Mouse (Mus musculus) left cerebral cortex, postnatal 14 days (tissue): ENCODE data around the gene Taf6l. TPM values are rescaled to one million over a fixed set of nuclear protein-coding genes. Genes with fewer than 3 reads are reported as not detected.
A peak's percentile ranks its signal among the peaks of the same experiment; 100 is the strongest.

Source experiments
- DNase-seq, 2 experiments: peaks; one replicate each; pipeline ENCODE4 v3.0.0; 2021 to 2022; ENCODE audit warnings: low spot score in 2 of 2, mixed read lengths in 1 of 2
- intact Hi-C: fragments of 180-260 bp; cut with DNase I; formaldehyde crosslinking; loops from one replicate; pipeline ENCODE4 v1.15.1; 2025
- long read RNA-seq, 2 experiments: library from polyadenylated mRNA; stranded (forward); transcript quantifications; one replicate each; pipeline ENCODE4 v2.0.0; 2021
- total RNA-seq, 2 experiments: library from RNA; stranded (reverse); gene quantifications; 2 replicates each; pipeline ENCODE4 v1.2.3; 2021

Gene Taf6l
- total RNA-seq, result 10 to 100 TPM; 11.9 to 13.4 TPM
- long read RNA-seq, experiment 1, transcript Taf6l-205 (12 exons, 2,065 nt), result major isoform, 13 of 19 reads
- long read RNA-seq, experiment 1, partial matches to known transcripts, result 1 of 19 reads
- long read RNA-seq, experiment 1, other reads (novel, unspliced or antisense), result 5 of 19 reads
- long read RNA-seq, experiment 2, transcript Taf6l-205 (12 exons, 2,065 nt), result major isoform, 11 of 20 reads
- long read RNA-seq, experiment 2, partial matches to known transcripts, result 2 of 20 reads
- long read RNA-seq, experiment 2, other reads (novel, unspliced or antisense), result 5 of 20 reads

- intact Hi-C loops, result no loop called here
Observed at GRCm38 (mm10) chr19:8786008-8786781, at the start of gene Taf6l. TSS of gene Taf6l (minus strand) at chr19:8786417.

GRCm38 (mm10) chr19:8832971-8833370 lies 46.8 kb upstream of the Taf6l start:
- no peak for DNase-seq
- intact Hi-C loops, result no loop called here

More at GRCm38 (mm10) chr19:8786008-8786781, at the start of gene Taf6l:
- DNase-seq, result peak; percentile 94 to 97

GRCm38 (mm10) chr19:8831262-8831661 lies 45.0 kb upstream of the Taf6l start:
- intact Hi-C loops, result no loop called here
- no peak for DNase-seq

GRCm38 (mm10) chr19:8830664-8831063 lies 44.4 kb upstream of the Taf6l start:
- intact Hi-C loops, result no loop called here
- no peak for DNase-seq

GRCm38 (mm10) chr19:8829660-8830059 lies 43.4 kb upstream of the Taf6l start, which contains the start of gene AC129217.1:
TSS of gene AC129217.1 (plus strand) at chr19:8829773.
- DNase-seq, result no peak
- intact Hi-C loops, result no loop called here

GRCm38 (mm10) chr19:8822696-8823095 lies 36.5 kb upstream of the Taf6l start:
- intact Hi-C loops, result loop anchor here (5.0 kb wide), 1 partner anchor 75 kb away; no protein-coding TSS in a partner anchor

GRCm38 (mm10) chr19:8821146-8821545 lies 34.9 kb upstream of the Taf6l start:
- DNase-seq, result no peak
- intact Hi-C loops, result loop anchor here (5.0 kb wide), 1 partner anchor 74 kb away; no protein-coding TSS in a partner anchor

More at GRCm38 (mm10) chr19:8822696-8823095, 36.5 kb upstream of the Taf6l start:
- no peak for DNase-seq

- DNase-seq, result no peak
- intact Hi-C loops, result loop anchor here (5.0 kb wide), 1 partner anchor 73 kb away; no protein-coding TSS in a partner anchor
Observed at GRCm38 (mm10) chr19:8820424-8820956, 34.3 kb upstream of the Taf6l start.

GRCm38 (mm10) chr19:8819596-8820423 lies 33.6 kb upstream of the Taf6l start, which contains the start of gene Hnrnpul2:
TSS of gene Hnrnpul2 (plus strand) at chr19:8820010.
- DNase-seq, result peak; percentile 99
- intact Hi-C loops, result loop anchor here (5.0 kb wide), 1 partner anchor 73 kb away; no protein-coding TSS in a partner anchor

- DNase-seq, result peak; percentile 97 to 99
- intact Hi-C loops, result no loop called here
Observed at GRCm38 (mm10) chr19:8818801-8819595, 32.8 kb upstream of the Taf6l start, which contains the start of gene Ttc9c. TSS of gene Ttc9c (minus strand) at chr19:8819333.

GRCm38 (mm10) chr19:8818301-8818798 lies 32.1 kb upstream of the Taf6l start:
- DNase-seq, result no peak
- intact Hi-C loops, result no loop called here

- intact Hi-C loops, result no loop called here
- no peak for DNase-seq
Observed at GRCm38 (mm10) chr19:8817001-8817400, 30.8 kb upstream of the Taf6l start.

- intact Hi-C loops, result no loop called here
- no peak for DNase-seq
Observed at GRCm38 (mm10) chr19:8815812-8816211, 29.6 kb upstream of the Taf6l start.

GRCm38 (mm10) chr19:8806810-8807209 lies 20.6 kb upstream of the Taf6l start:
- DNase-seq, result no peak
- intact Hi-C loops, result no loop called here

- DNase-seq, result no peak
- intact Hi-C loops, result no loop called here
Observed at GRCm38 (mm10) chr19:8803879-8804660, 17.9 kb upstream of the Taf6l start.

- intact Hi-C loops, result no loop called here
- no peak for DNase-seq
Observed at GRCm38 (mm10) chr19:8803204-8803780, 17.1 kb upstream of the Taf6l start.
